Mouse (Mus musculus) Muller cell, postnatal 12 days (primary cell): ENCODE measurements around the gene Serpine2.

Experiments
- DNase-seq: peaks from one replicate; pipeline ENCODE4 v3.0.0-alpha.2; 2015; ENCODE audit errors: inconsistent ontology term

The Serpine2 gene

DNA sequence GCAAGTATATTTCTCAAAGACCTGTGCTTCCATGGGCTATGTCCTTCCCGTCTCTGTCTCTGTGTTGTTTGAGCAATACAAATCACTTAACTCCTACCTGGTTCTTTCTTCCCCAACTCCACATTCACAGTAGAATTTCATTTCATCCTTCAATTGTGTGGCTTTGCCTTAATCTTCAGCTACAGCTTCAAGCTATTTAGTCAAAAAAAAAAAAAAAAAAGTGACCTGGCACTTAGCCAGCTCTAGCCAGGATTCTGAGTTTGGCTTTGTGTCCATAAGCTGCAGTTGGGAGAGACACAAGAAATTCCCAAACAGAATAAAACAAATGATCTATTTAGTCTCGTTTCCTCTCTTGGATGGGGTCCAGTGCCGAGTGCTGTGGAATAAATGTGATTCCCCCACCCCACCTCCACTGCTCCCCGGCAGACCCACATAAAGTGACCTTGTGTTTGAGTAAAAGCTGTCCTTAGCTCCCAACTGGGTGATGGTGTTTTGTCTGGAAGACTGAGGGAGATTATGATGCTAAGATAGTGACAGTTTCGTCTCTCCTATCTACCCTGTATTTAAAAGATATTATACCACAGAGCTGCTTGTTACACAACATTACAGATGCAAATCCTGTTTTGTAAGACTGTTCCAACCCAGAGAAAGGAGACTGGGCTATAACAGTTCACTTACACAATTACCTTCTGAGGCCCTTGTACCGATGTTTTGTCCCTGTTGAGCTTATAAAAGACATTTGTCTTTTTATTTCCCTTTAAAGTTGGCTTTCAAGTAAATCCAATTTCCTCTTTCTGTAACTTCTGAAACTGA, at the start of gene Serpine2:
Gene Serpine2 (minus strand): TSS at position 51 of the 813 bp plus-strand sequence.
- DNase-seq, result peak; percentile 57

DNA sequence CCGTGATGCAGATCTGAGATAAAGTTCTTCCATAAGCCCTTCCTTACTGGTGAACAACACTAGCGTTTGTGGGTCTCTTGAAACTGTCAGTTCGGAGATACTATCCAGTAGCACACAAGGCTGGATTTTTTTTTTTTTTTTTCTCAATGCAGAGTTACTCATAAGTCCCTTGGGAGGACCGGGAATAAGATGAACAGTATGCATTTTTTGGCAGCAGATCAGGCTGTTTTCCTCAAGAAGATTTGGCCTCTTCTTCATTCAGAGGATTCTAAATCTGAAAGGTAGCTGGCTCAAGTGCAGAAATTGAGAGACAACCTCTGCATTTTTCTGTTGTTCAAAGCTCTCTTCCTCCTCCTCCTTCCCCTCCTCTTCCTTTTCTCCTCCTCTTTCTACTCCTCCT, 46.8 kb upstream of the Serpine2 start:
- DNase-seq, result no peak

GRCm38 (mm10) chr1:79905241-79905640, 44.3 kb upstream of the Serpine2 start:
- DNase-seq, result no peak

- peak; percentile 51 for DNase-seq
Observed at GRCm38 (mm10) chr1:79902901-79903300, 41.9 kb upstream of the Serpine2 start.

DNA sequence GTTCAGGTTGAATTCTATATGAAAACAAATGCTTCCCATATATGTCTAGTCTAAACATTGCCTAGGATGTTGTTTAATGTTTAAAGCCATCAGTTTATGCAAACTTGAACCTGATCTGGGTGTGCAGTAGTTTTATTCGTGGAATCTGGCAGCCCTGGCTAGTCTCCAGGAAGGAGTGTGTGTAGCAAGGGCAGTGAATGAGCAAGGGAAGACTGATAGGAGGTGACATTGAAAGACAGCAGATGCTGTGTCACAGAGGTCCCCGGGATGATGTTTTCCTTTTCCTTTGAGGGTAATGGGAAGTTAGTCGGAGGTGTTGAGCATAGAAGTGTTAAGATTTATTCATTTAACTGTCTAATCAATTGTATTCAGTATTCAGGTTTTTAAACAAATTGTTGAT, 21.7 kb upstream of the Serpine2 start:
- no peak for DNase-seq

DNA sequence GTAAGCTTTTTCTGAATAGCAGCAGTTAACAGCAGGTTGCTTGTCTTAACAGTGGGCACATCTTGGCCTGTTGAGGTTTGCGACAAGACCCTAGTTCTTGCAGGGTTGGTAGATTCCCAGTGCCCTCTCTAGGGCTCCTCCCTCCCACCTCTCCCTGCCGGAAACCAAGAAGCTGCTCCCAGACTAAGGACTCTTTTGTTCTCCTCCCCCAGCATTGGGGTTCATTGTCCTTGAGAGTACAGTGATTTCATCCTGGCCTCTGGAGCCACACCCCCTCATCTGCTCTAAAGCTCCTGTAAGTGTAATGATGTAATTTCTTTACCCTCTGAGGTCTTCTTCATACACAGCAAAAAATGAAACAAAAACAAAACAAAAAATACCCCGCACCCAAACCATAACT, 13.8 kb upstream of the Serpine2 start:
- no peak for DNase-seq

DNA sequence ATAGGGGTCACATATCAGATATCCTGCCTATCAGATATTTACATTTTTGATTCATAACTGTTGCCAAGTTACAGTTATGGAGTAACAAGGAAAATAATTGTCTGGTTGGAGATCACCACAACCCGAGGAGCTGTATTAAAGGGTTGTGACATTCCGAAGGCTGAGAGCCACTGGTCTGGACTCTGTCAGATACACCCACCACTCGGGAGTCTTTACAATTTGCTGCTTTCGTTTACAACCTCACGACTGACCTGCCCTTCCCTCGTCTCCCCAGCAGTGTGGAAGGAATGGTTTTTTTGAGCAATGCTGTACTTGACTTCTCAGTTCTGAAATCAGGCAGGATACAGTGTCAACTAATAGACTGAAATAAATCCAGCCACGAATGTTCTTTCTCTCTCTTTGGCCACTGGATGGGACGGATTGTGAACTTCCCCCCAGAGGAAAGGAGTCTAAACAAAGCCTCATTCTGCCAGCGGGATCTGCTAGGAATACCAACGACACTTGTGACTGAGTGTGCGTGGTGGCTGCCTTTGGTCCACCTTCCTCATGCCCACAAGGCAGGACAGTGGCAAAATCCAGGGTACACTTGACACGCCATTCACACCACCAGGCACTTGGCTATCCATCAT, 455 bp downstream of the Serpine2 start:
- no peak for DNase-seq

DNA sequence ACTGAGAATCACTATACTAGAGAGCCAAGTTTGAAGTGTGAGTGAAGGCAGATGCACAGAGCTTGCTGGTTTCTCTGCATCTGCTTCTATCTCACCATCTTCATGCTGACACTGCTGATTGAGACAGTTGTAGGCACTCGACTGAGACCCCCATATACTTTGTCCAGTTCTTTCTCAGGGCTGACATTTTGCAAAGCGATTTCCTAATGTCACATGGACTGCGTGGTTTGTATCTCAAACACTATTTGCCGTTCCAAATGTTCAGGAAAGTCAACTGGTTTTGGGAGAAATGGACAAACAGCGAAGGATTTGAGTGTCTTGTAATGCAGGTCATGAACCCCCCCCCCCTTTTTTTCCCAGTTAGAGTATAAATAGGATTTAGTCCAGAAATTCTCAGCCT, 1.0 kb downstream of the Serpine2 start:
- no peak for DNase-seq

- DNase-seq, result no peak
Observed at GRCm38 (mm10) chr1:79859026-79859425, 2.0 kb downstream of the Serpine2 start.

- peak; percentile 64 for DNase-seq
Observed at GRCm38 (mm10) chr1:79858389-79858994, 2.5 kb downstream of the Serpine2 start.

- DNase-seq, result peak; percentile 47
Observed at GRCm38 (mm10) chr1:79857681-79858388, 3.1 kb downstream of the Serpine2 start.

DNA sequence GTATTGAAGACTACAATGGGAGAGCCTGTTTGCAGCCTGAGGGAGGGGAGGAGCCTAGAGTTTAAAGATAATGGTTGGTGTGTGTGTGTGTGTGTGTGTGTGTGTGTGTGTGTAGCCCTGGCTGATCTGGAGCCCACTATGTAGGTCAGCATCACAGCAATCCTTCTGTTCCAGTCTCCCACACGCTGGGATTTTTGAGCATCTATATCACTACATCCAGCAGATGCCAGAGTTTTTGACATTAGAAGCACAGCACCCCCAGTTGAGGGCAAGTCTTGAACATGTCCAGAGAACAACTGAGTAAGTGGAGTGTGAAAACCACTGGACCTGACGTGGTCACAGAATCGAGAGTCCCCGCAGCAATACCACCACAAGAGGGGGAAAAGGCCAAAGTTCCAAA, 4.2 kb downstream of the Serpine2 start:
- DNase-seq, result peak; percentile 82

DNA sequence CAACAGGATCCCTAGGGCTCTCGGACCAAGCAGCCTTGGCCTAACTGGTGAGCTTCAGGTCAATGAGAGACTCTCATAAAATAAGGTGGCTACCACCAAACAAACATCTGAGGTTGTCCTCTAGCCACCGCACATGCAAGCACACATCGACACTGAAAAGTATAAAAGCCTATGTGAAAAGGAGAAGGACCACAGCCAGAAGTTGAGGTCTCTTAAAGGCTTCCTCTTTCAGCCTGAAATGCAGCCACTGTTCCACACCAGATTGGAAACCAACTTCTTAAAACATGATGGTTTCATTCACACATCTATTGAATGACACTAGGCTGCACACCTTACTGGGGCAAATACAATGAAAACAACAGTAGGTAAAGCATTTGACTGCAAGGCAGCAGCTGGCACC, 7.5 kb downstream of the Serpine2 start:
- DNase-seq, result no peak

- DNase-seq, result no peak
Observed at GRCm38 (mm10) chr1:79850341-79850740, 10.6 kb downstream of the Serpine2 start.

DNA sequence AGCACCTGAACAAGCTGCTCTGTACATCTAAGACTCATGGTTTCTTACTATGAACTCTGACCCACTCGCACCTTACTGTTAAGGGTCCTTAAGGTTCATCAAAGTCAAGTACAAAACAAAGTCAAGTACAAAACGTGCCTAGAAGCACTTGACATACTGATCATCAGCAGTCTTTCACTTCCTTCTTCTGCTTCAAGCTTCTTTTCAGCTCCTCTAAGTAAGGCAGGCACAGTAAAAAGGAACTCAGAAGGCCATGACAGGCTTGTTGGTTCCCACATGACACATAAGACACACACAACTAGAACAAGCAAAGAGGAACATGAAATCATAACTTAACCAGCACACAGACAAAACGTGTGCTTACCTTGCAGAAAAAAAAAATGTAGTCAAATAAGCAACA, 12.3 kb downstream of the Serpine2 start:
- DNase-seq, result no peak

DNA sequence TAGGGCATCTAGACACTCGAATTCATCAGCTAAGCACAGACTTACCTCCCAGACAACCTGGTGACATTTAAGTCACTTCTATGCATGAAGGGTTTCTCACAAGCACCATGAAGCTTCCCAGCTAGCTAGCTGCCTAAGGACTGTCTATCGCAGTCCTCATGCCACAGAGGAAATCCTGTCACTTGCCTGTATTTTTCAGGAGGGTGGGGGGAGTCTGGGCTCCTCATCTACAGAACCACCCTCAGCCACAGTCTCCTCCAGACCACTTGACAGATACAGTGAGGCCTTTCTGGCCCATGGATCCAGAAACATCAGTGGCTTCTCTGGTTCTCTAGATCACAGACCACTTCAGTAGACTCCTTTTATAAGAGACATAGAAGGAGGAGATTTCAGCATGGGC, 14.1 kb downstream of the Serpine2 start:
- DNase-seq, result no peak

DNA sequence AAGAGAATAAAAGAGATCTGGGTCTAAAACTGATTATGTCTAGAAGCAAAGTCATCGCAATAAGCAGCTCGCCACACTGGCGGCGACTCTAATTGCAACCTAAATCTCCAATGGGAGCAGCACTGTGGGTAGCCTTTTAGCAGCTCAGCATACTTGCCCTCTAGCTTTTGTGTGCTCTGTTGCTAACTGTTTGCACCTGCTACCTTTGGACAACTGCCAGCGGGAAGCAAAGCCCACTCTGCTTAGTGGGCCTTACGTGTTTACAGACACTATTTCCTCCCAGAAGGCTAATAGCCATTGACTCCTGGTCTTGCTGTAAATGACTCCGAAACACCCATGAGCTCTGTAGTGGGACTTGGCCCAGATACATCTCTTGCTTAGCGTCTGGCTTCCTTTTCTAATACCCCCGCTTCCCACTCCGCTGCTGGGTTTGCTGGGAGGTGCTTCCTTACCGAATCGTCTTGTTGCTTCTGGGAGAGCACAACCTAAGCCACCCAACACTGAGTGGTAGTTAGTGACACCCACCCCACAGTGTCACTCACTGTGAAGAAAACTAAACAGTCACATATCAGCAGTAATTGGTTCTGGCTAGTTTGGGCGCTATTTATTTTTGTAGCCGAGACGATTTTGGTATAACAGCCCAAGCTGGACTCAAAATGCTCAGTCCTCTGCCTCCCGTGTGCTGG, 28.1 kb downstream of the Serpine2 start:
- DNase-seq, result peak; percentile 58

GRCm38 (mm10) chr1:79823951-79824633, 36.9 kb downstream of the Serpine2 start:
- peak; percentile 14 for DNase-seq

- DNase-seq, result peak; percentile 67
Observed at GRCm38 (mm10) chr1:79822806-79823525, 38.0 kb downstream of the Serpine2 start.

DNA sequence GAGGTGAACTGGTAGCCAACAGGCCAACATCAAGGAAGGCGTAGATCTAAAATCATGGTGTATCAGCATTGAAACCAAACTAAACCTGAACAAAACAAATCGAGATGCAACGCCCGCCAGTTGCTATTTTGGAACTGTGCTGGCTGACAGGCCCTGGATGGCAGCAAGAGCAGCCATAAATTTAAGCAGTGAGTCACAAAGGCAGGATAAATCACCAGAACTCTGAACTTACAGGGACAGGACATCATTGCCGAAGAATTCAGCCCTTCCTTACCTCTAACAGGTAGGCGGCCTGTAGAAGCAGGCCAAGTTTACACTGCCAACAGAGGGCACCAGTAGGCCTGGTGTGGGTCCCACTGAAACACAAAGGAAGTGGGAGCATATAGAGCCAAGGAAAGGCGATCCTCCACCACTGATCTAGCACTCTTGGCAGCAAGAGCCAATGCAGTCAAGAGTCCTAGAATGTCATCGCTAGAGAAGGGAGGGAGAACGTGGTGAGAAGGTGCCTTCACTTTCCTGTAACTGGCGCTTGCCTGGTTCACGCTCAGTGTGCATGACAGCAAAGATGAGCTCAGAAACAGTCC, 41.6 kb downstream of the Serpine2 start:
- DNase-seq, result no peak
